Mouse (Mus musculus): ENCODE data around the gene Man1c1.

Gene Man1c1

GRCm38 (mm10) chr4:134603553-134603952, 100.5 kb downstream of the Man1c1 start:
- WGBS: 61% methylated on average over 5 of the region's 5 CpGs

- 81% methylated on average over 3 of the region's 3 CpGs for WGBS
Observed at GRCm38 (mm10) chr4:134602610-134603009, 101.5 kb downstream of the Man1c1 start.

GRCm38 (mm10) chr4:134601981-134602380, 102.1 kb downstream of the Man1c1 start:
- 74% methylated on average over 7 of the region's 7 CpGs for WGBS

- 55% methylated on average over 8 of the region's 8 CpGs for WGBS
Observed at GRCm38 (mm10) chr4:134601404-134601803, 102.7 kb downstream of the Man1c1 start.

- 56% methylated on average over 7 of the region's 7 CpGs for WGBS
Observed at GRCm38 (mm10) chr4:134600777-134601176, 103.3 kb downstream of the Man1c1 start.

- WGBS: 73% methylated on average over 9 of the region's 9 CpGs
Observed at GRCm38 (mm10) chr4:134600060-134600459, 104.0 kb downstream of the Man1c1 start.

GRCm38 (mm10) chr4:134596816-134597692, 107.0 kb downstream of the Man1c1 start:
- 83% methylated on average over 10 of the region's 10 CpGs for WGBS

- 89% methylated on average over 10 of the region's 10 CpGs for WGBS
Observed at GRCm38 (mm10) chr4:134594731-134595439, 109.2 kb downstream of the Man1c1 start.

- WGBS: 87% methylated on average over 4 of the region's 4 CpGs
Observed at GRCm38 (mm10) chr4:134592442-134592841, 111.6 kb downstream of the Man1c1 start.

GRCm38 (mm10) chr4:134591506-134592061, 112.5 kb downstream of the Man1c1 start:
- WGBS: 39% methylated on average over 11 of the region's 11 CpGs

- 85% methylated on average over 10 of the region's 10 CpGs for WGBS
Observed at GRCm38 (mm10) chr4:134590227-134590926, 113.7 kb downstream of the Man1c1 start.

GRCm38 (mm10) chr4:134589786-134590185, 114.3 kb downstream of the Man1c1 start:
- WGBS: 86% methylated on average over 9 of the region's 9 CpGs

- 74% methylated on average over 5 of the region's 5 CpGs for WGBS
Observed at GRCm38 (mm10) chr4:134588951-134589350, 115.1 kb downstream of the Man1c1 start.

GRCm38 (mm10) chr4:134588287-134588686, 115.8 kb downstream of the Man1c1 start:
- 92% methylated on average over 9 of the region's 9 CpGs for WGBS

- WGBS: 81% methylated on average over 11 of the region's 11 CpGs
Observed at GRCm38 (mm10) chr4:134587636-134588197, 116.4 kb downstream of the Man1c1 start.

- 83% methylated on average over 1 of the region's 1 CpGs for WGBS
Observed at GRCm38 (mm10) chr4:134586631-134587030, 117.5 kb downstream of the Man1c1 start.

GRCm38 (mm10) chr4:134586126-134586525, 118.0 kb downstream of the Man1c1 start:
- 60% methylated on average over 7 of the region's 7 CpGs for WGBS

GRCm38 (mm10) chr4:134583513-134583912, 120.6 kb downstream of the Man1c1 start:
- WGBS: 68% methylated on average over 3 of the region's 3 CpGs

GRCm38 (mm10) chr4:134581365-134581764, 122.7 kb downstream of the Man1c1 start:
- WGBS: 70% methylated on average over 8 of the region's 8 CpGs

GRCm38 (mm10) chr4:134580351-134581148, 123.5 kb downstream of the Man1c1 start:
- WGBS: 46% methylated on average over 15 of the region's 15 CpGs

GRCm38 (mm10) chr4:134579620-134580019, 124.5 kb downstream of the Man1c1 start:
- WGBS: 48% methylated on average over 5 of the region's 5 CpGs

Data from cerebral cortex, adult 2 months (tissue).